8 mouse cellular contexts compared by ENCODE assay signal in the genomic region with DNA sequence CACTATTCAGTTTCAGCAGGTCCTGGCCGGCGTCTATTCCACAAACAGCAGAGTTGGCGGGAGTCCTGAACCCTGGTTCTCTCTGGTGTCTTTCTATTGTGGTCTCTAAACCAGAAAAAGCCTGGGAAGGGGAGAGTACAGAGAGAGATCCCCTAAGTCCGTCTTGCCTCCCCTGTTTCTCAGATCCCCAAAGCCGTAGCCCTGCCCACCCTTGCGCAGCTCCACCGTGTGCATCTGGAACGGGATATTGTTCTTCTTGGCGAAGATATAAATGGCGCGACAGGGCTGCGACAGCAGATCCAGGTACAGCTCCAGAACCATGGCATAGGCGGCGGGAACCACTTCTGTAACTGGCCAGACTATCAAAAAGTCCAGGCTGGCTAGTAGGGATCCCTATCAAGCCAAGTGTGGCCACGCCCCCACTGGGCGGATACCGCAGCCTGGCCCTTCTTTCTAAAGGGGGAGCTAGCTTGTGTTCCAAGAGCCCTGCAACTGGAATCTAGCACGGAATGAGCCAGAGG. TPM values are rescaled to one million over a fixed set of nuclear protein-coding genes. Genes with fewer than 3 reads are reported as not detected.
DNase-seq lines count a peak whose midpoint lies in the region; ATAC-seq and TF ChIP-seq lines count a peak whose summit lies in the region.

Gene Gstt1, minus strand, starts transcription at position 409 of the 521 bp plus-strand sequence.

- TF ChIP-seq CTCF in CH12.LX (conservative IDR thresholded peaks at IDR 0.05 in 1 of 2, IDR thresholded peaks at IDR 0.05 in 1 of 2; ENCODE audit: low read depth in 2 of 2, low read length in 2 of 2), result no peak
- no peak for TF ChIP-seq CTCF in liver, embryonic 14.5 days (IDR thresholded peaks at IDR 0.05; ENCODE audit: low read depth)

- peak within 1 kb of the TSS; percentile 83 for H3K4me2 ChIP-seq in CH12.LX (ENCODE audit: insufficient read depth, low read depth, poor library complexity, severe bottlenecking)
- H3K4me2 ChIP-seq in embryonic facial prominence, embryonic 13.5 days, result peak within 1 kb of the TSS; percentile 84
- H3K4me2 ChIP-seq in heart, embryonic 11.5 days, result peak within 1 kb of the TSS; percentile 95
- peak within 1 kb of the TSS; percentile 82 for H3K4me2 ChIP-seq in liver, embryonic 14.5 days (ENCODE audit: low read depth)

- 2% methylated on average over 18 of the region's 18 CpGs for WGBS in embryonic facial prominence, embryonic 13.5 days
- 2% methylated on average over 18 of the region's 18 CpGs for WGBS in heart, embryonic 11.5 days (ENCODE audit: insufficient replicate concordance)
- WGBS in liver, embryonic 14.5 days (ENCODE audit: insufficient replicate concordance), result 4% methylated on average over 18 of the region's 18 CpGs

- H3K4me3 ChIP-seq in CH12.LX (replicated peaks in 1 of 3; ENCODE audit: low read depth in 2 of 3, low read length in 2 of 3, poor library complexity in 1 of 3), result peak within 1 kb of the TSS in 2 of 3 experiments; percentile 26 to 54
- H3K4me3 ChIP-seq in embryonic facial prominence, embryonic 13.5 days, result peak within 1 kb of the TSS; percentile 52
- peak within 1 kb of the TSS; percentile 53 for H3K4me3 ChIP-seq in heart, embryonic 11.5 days (ENCODE audit: low read depth, low read length)
- peak within 1 kb of the TSS; percentile 53 to 69 for H3K4me3 ChIP-seq in liver, embryonic 14.5 days (ENCODE audit: insufficient read depth in 1 of 2, low read depth in 2 of 2, low read length in 2 of 2)

- peak within 1 kb of the TSS; percentile 24; the same call in 1 of the 2 replicates for H3K27ac ChIP-seq in CH12.LX (ENCODE audit: insufficient read depth, low read depth)
- 0 out of 2 replicates have a peak within 1 kb of the TSS, but pooled peaks have one; percentile 44 for H3K27ac ChIP-seq in embryonic facial prominence, embryonic 13.5 days
- no peak within 1 kb of the TSS for H3K27ac ChIP-seq in heart, embryonic 11.5 days (ENCODE audit: low read depth, low read length)
- no peak within 1 kb of the TSS for H3K27ac ChIP-seq in liver, embryonic 14.5 days

- no peak for TF ChIP-seq RAD21 in CH12.LX (IDR thresholded peaks at IDR 0.05; ENCODE audit: low read depth, low read length)

- H3K27me3 ChIP-seq in CH12.LX (replicated peaks), result no peaks in the 10 kb centered on the region
- H3K27me3 ChIP-seq in embryonic facial prominence, embryonic 13.5 days, result peaks cover 9% of the 10 kb centered on the region
- H3K27me3 ChIP-seq in heart, embryonic 11.5 days (ENCODE audit: control insufficient read depth, insufficient read depth, low read length), result peaks cover 8% of the 10 kb centered on the region
- no peaks in the 10 kb centered on the region for H3K27me3 ChIP-seq in liver, embryonic 14.5 days (ENCODE audit: control insufficient read depth, insufficient read depth, low read length)

- no peaks in the 10 kb centered on the region for H3K9me3 ChIP-seq in CH12.LX (replicated peaks; ENCODE audit: low read length)
- H3K9me3 ChIP-seq in embryonic facial prominence, embryonic 13.5 days, result no peaks in the 10 kb centered on the region
- no peaks in the 10 kb centered on the region for H3K9me3 ChIP-seq in heart, embryonic 11.5 days (replicated peaks; ENCODE audit: control insufficient read depth, low read length)
- H3K9me3 ChIP-seq in liver, embryonic 14.5 days (ENCODE audit: control insufficient read depth, low read length), result no peaks in the 10 kb centered on the region

- peaks cover 2% of the 10 kb centered on the region; the same call in 1 of the 2 replicates for H3K79me2 ChIP-seq in CH12.LX (replicated peaks; ENCODE audit: control insufficient read depth, extremely low read depth, insufficient read depth, poor library complexity, severe bottlenecking)

- H3K36me3 ChIP-seq in CH12.LX (replicated peaks in 1 of 2; ENCODE audit: control insufficient read depth in 1 of 2, insufficient read depth in 1 of 2, low read length in 1 of 2), result no peaks in the 10 kb centered on the region
- no peaks in the 10 kb centered on the region for H3K36me3 ChIP-seq in embryonic facial prominence, embryonic 13.5 days
- no peaks in the 10 kb centered on the region for H3K36me3 ChIP-seq in heart, embryonic 11.5 days (ENCODE audit: control insufficient read depth, insufficient read depth, low read length)
- H3K36me3 ChIP-seq in liver, embryonic 14.5 days (replicated peaks; ENCODE audit: control insufficient read depth, insufficient read depth, low read depth), result no peaks in the 10 kb centered on the region

- 0 out of 2 replicates have a peak, but pooled peaks have one; percentile 28 for ATAC-seq in embryonic facial prominence, embryonic 13.5 days (ENCODE audit: insufficient number of reproducible peaks, insufficient read depth, low FRiP score, low TSS enrichment, low read depth)
- ATAC-seq in heart, embryonic 11.5 days (replicated peaks; ENCODE audit: insufficient number of reproducible peaks, low FRiP score, low TSS enrichment), result 0 out of 2 replicates have a peak, but pooled peaks have one; percentile 37
- peak; percentile 71 for ATAC-seq in liver, embryonic 14.5 days (ENCODE audit: insufficient read depth)

- TF ChIP-seq EP300 in CH12.LX (IDR thresholded peaks at IDR 0.05; ENCODE audit: low read length), result no peak
- no peak for TF ChIP-seq EP300 in liver, embryonic 14.5 days (IDR thresholded peaks at IDR 0.05; ENCODE audit: low read depth)

- in situ Hi-C loops in CH12.LX (cut with MboI; ENCODE audit: low pct_ligation_motif_present, low pct_unique_long_range_greater_than_20kb, low sequenced_read_pairs), result no loop called here

- H3K4me1 ChIP-seq in CH12.LX (ENCODE audit: control insufficient read depth in 1 of 2, insufficient read depth in 2 of 2), result peaks cover 7 to 22% of the 10 kb centered on the region in 2 experiments
- peaks cover 24% of the 10 kb centered on the region for H3K4me1 ChIP-seq in embryonic facial prominence, embryonic 13.5 days
- peaks cover 9% of the 10 kb centered on the region for H3K4me1 ChIP-seq in heart, embryonic 11.5 days (ENCODE audit: control insufficient read depth, insufficient read depth, low read length)
- peaks cover 4 to 17% of the 10 kb centered on the region in 2 experiments for H3K4me1 ChIP-seq in liver, embryonic 14.5 days (replicated peaks; ENCODE audit: control insufficient read depth in 2 of 2, insufficient read depth in 2 of 2, low read length in 1 of 2)

- no peak for DNase-seq in CH12.LX (ENCODE audit: extremely low read depth)
- DNase-seq in adrenal gland, postnatal 25 days, result peak; percentile 71
- DNase-seq in kidney, adult 9 months, result peak; percentile 84
- DNase-seq in liver, embryonic 14.5 days (ENCODE audit: low read depth in 3 of 3, low spot score in 3 of 3), result peak; percentile 47 to 55 (median 50)
- DNase-seq in neural tube, embryonic 10.5 days (ENCODE audit: extremely low spot score, low spot score), result peak; percentile 45
- DNase-seq in urinary bladder, postnatal 36 days (ENCODE audit: low spot score in 2 of 2), result peak; percentile 66 to 76

- dilution Hi-C loops in CH12.LX (cut with MboI; ENCODE audit: extremely low pct_ligation_motif_present, extremely low pct_unique_long_range_greater_than_20kb, low sequenced_read_pairs), result no loop called here

- TF ChIP-seq POLR2A in CH12.LX (IDR thresholded peaks at IDR 0.05; ENCODE audit: low read depth, low read length), result peak; percentile 33; the same call in 1 of the 2 replicates

- peak within 1 kb of the TSS; percentile 45 for H3K9ac ChIP-seq in CH12.LX (ENCODE audit: insufficient read depth, low read depth)
- peak within 1 kb of the TSS; percentile 73 for H3K9ac ChIP-seq in embryonic facial prominence, embryonic 13.5 days
- H3K9ac ChIP-seq in heart, embryonic 11.5 days (ENCODE audit: low read depth, low read length), result peak within 1 kb of the TSS; percentile 59
- H3K9ac ChIP-seq in liver, embryonic 14.5 days (replicated peaks), result peak within 1 kb of the TSS; percentile 52

TF ChIP-seq in CH12.LX, 34 proteins besides CTCF, POLR2A, EP300 and RAD21:
- no peak for TF ChIP-seq CHD2 (IDR thresholded peaks at IDR 0.05; ENCODE audit: low read length)
- no peak for TF ChIP-seq ZKSCAN1 (IDR thresholded peaks at IDR 0.05; ENCODE audit: borderline replicate concordance, low read depth, low read length)
- TF ChIP-seq MXI1 (IDR thresholded peaks at IDR 0.05; ENCODE audit: low read depth, low read length), result 0 out of 2 replicates have a peak, but pooled peaks have one; percentile 27
TF ChIP-seq in CH12.LX: peak in this region for 1.

RNA-seq across cellular contexts. Expression of gene Gstt1, which starts in this region (rescaled TPM):
- total RNA-seq in CH12.LX (2012; rRNA removed) (50.9 and 58.1 TPM in 2 replicates), CH12.LX (2014; rRNA removed) (2.4 and 2.9 TPM in 2 replicates)
- 4.5 and 6.2 TPM in 2 replicates for polyA plus RNA-seq in CH12.LX (2012; ENCODE audit: insufficient read length, low read depth)
- total RNA-seq in adrenal gland, postnatal 25 days (2021), result 33.4 and 39.2 TPM in 2 replicates
- 9.9 and 17.6 TPM in 2 replicates for polyA plus RNA-seq in embryonic facial prominence, embryonic 13.5 days (2015; fragmentation: Nextera tagmentation; extraction: Ambion mirVana)
- polyA plus RNA-seq in heart, embryonic 11.5 days (2014; fragmentation: Nextera tagmentation; extraction: Ambion mirVana), result 4.3 and 5.1 TPM in 2 replicates
- 71.5 and 90.6 TPM in 2 replicates for polyA plus RNA-seq in liver, embryonic 14.5 days (2012; rRNA removed)
- 68.8 and 75.7 TPM in 2 replicates for polyA plus RNA-seq in liver, embryonic 14.5 days (2014; fragmentation: Nextera tagmentation; extraction: Ambion mirVana)

Comparison
In these comparisons a context has a peak if more than half of its experiments do, and no peak if none do; other contexts are left out.
1. H3K27ac ChIP-seq: peak in CH12.LX (single experiment) and embryonic facial prominence, embryonic 13.5 days (single experiment); none in heart, embryonic 11.5 days (single experiment) and liver, embryonic 14.5 days (single experiment).
2. Peak in every context shown above with its lines, with median percentiles within 50 percentile points of each other: H3K4me2 ChIP-seq, H3K4me3 ChIP-seq, H3K9ac ChIP-seq and ATAC-seq.